Mouse (Mus musculus) erythroblast, embryonic 14.5 days (primary cell): ENCODE data around the gene Nfat5. TPM values are rescaled to one million over a fixed set of nuclear protein-coding genes. Genes with fewer than 3 reads are reported as not detected.

Experiments
- H3K27me3 ChIP-seq: 2 replicates; pipeline ENCODE4 v1.6.1; 2012; ENCODE audit warnings: inconsistent platforms; ENCODE audit not compliant: control insufficient read depth
- H3K36me3 ChIP-seq: 2 replicates; pipeline ENCODE4 v1.6.1; 2012; ENCODE audit warnings: mild to moderate bottlenecking, inconsistent platforms; ENCODE audit not compliant: control insufficient read depth
- H3K4me1 ChIP-seq: 2 replicates; pipeline ENCODE4 v1.6.1; 2012; ENCODE audit warnings: inconsistent platforms; ENCODE audit not compliant: control insufficient read depth
- H3K4me3 ChIP-seq: replicated peaks from 2 replicates; pipeline ENCODE3; 2012; ENCODE audit warnings: moderate library complexity, mild to moderate bottlenecking, inconsistent platforms
- H3K9me3 ChIP-seq: 2 replicates; pipeline ENCODE4 v1.6.1; 2012; ENCODE audit warnings: low read length, inconsistent platforms, mixed read lengths; ENCODE audit not compliant: control insufficient read depth
- GATA1 ChIP-seq: IDR thresholded peaks from 2 replicates; pipeline ENCODE4 v1.6.1; 2012; ENCODE audit warnings: low read length, inconsistent platforms, mixed read lengths
- TAL1 ChIP-seq: IDR thresholded peaks from 3 replicates; pipeline ENCODE4 v1.6.1; 2012; ENCODE audit warnings: low read length, inconsistent platforms, mixed read lengths
- polyA plus RNA-seq: library from polyadenylated mRNA; stranded (reverse); fragments of >175 nt; gene quantifications from 2 replicates; pipeline ENCODE4 v1.2.3, GENCODE M21; 2012

Nfat5 gene
- polyA plus RNA-seq, 1 experiment, result 0.04 TPM

DNA sequence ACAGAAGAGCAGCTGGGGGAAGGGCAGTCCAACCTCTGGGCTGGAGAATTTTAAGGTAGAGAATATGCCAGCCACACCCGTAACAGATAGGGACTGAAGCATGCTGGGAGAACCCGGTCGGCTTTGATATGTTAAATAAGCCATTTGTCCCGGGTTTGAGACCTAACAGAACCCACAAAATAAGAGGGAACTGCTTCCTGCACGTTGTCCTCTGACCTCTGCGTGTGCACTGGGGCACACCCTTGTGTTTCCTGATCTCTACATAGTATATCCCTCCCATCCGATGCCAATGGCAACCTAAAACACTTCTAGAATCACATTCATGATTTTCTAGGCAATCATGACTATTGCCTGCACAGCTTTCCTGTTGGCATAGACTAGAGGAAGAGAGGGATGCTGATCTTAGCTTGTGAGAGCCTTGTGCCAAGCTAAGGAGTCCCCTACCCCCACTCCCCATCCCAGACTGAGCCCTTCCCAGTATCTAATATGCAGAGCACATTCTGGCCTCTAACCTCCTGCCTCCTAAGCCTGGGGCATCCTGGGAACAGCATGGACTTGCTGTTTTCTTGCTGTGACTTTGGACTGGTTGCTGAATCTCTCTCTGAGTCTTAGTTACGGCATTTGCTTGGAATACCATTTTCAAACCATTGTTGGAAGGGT lies 31.1 kb upstream of the Nfat5 start:
- Histone ChIP-seq H3K9me3 (no peaks in the 10 kb centered on the region), H3K4me3 (no peak overlapping the region), H3K27me3 (no peaks in the 10 kb centered on the region), H3K36me3 (no peaks in the 10 kb centered on the region), H3K4me1 (peaks cover 4% of the 10 kb centered on the region)
- TF ChIP-seq GATA1 (no peak), TAL1 (no peak)

DNA sequence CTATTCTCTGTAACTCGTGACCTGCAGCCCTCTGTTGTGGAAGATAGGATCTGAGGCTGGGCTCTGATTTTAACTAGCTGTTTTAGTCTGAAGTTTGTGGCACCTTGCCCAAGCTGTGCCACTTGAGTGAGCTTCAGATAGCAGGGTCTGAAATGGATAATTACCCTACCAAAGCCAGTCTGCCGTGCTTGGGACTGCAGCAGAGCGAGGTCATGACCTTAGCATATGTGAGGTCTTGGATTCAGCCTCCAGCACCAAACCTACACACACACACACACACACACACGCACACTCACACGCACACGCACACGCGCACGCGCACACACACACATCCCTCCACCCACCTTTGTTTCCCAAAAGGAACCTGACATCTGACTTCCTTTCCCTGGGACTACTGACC lies 27.5 kb upstream of the Nfat5 start:
- no peak for TF ChIP-seq GATA1
- no peak for TF ChIP-seq TAL1
- Histone ChIP-seq H3K4me3 (no peak overlapping the region), H3K9me3 (no peaks in the 10 kb centered on the region), H3K27me3 (no peaks in the 10 kb centered on the region), H3K4me1 (peaks cover 4% of the 10 kb centered on the region), H3K36me3 (no peaks in the 10 kb centered on the region)

DNA sequence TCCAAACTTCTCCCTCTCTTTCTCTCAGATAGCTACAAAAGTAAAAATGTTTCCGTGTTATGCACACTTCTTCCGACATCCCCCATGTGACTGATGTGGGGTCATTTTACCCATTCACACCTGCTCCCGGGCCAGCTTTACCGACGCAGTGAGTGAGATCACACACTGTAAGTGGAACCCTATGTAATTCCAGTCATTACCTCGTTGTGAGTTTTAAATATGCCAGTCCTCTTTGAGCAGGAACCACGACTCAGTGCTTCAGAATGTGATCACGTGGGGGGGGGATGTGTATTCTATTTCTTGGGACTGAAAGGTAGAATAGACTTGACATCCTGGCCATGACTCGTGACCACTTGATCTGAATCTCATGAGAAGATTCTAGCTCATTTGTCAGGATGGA lies 24.8 kb upstream of the Nfat5 start:
- no peaks in the 10 kb centered on the region for H3K9me3 ChIP-seq
- no peak overlapping the region for H3K4me3 ChIP-seq
- H3K4me1 ChIP-seq, result no peaks in the 10 kb centered on the region
- TF ChIP-seq GATA1, result no peak
- no peak for TF ChIP-seq TAL1
- H3K36me3 ChIP-seq, result no peaks in the 10 kb centered on the region
- no peaks in the 10 kb centered on the region for H3K27me3 ChIP-seq

DNA sequence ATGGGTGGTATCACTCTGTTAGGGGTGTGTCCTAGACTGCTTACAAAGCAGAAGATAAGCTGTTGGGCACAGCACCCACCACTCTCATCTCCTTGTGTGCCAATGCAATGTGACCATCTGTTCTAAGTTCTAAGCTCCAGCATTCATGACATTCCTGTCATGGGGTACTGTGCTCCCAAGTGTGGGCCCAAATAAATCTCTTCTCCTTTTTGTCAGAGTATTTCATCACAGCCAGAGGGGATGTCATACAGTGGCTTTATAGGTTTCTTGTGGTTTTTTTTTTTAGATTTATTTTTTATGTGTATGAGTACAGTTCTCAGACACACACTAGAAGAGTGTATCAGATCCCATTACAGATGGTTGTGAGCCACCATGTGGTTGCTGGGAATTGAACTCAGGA lies 24.1 kb upstream of the Nfat5 start:
- Histone ChIP-seq H3K9me3 (no peaks in the 10 kb centered on the region), H3K4me3 (no peak overlapping the region), H3K27me3 (no peaks in the 10 kb centered on the region), H3K4me1 (no peaks in the 10 kb centered on the region), H3K36me3 (no peaks in the 10 kb centered on the region)
- no peak for TF ChIP-seq TAL1
- TF ChIP-seq GATA1, result no peak

DNA sequence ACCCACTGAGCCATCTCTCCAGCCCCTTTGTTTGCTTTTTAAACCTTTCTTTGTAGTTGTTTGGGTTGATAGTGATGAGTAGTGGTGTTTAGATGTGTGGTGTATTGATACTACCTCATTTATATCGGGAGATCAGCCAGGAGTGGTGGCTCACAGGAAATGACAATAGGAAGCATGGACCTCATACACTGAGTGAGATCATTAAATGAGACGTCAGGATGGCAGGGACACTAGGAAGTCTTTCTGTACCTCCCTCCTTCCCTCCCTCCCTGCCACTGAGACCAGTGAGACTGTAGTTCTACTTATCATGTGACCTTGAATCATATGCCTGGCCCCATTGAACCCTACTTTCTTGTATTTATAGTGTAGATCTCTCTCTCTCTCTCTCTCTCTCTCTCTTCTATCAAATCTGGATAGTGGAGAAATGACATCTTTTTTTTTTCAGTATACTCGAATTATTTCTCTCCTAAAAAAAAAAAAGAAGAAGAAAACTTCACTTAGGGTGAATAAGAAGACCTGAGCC lies 23.6 kb upstream of the Nfat5 start:
- TF ChIP-seq TAL1 (no peak), GATA1 (no peak)
- Histone ChIP-seq H3K4me3 (no peak overlapping the region), H3K9me3 (no peaks in the 10 kb centered on the region), H3K36me3 (no peaks in the 10 kb centered on the region), H3K27me3 (no peaks in the 10 kb centered on the region), H3K4me1 (no peaks in the 10 kb centered on the region)

DNA sequence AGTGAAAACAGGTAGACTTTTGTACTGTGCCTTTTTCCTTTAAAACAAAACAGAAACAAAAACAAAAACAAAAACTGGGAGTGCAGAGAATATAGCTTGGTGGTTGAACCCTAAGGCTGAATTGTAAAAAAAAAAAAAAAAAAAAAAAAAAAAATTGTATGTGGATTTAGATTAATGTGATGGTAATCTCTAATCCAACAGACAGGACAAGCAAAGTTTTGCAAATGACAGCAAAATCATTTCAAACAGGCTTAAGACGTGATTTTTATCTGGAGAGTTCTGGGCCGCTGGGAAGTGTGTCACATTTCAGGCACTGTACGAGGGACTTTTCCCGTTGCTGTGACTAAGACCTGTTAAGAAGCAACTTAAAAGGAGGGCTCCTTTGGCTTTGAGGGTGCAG lies 23.0 kb upstream of the Nfat5 start:
- no peaks in the 10 kb centered on the region for H3K36me3 ChIP-seq

DNA sequence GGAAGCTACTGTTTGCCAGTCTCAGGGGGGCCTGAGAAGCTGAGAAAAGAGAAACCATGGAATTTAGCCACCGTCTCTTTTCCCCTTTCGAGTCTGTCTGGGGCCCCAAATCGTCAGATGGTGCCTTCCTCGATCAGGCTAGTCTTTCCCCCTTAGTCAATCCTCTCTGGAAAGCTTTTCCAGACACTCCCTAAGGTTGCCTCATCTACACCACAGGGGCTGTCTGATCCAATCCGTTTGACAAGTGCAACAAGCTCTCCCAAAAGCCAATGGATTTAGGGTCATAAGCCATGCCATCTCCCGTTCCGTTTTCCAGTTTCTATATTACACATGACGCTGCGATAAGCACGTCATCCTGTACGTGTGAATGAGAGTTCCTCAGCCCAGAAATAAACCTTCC lies 22.5 kb upstream of the Nfat5 start:
- Histone ChIP-seq H3K4me1 (no peaks in the 10 kb centered on the region), H3K27me3 (no peaks in the 10 kb centered on the region)
- no peak for TF ChIP-seq GATA1
- no peak for TF ChIP-seq TAL1

More for the DNA sequence above, 23.0 kb upstream of the Nfat5 start:
- Histone ChIP-seq H3K27me3 (no peaks in the 10 kb centered on the region), H3K4me1 (no peaks in the 10 kb centered on the region), H3K9me3 (no peaks in the 10 kb centered on the region), H3K4me3 (no peak overlapping the region)
- no peak for TF ChIP-seq TAL1
- TF ChIP-seq GATA1, result no peak

DNA sequence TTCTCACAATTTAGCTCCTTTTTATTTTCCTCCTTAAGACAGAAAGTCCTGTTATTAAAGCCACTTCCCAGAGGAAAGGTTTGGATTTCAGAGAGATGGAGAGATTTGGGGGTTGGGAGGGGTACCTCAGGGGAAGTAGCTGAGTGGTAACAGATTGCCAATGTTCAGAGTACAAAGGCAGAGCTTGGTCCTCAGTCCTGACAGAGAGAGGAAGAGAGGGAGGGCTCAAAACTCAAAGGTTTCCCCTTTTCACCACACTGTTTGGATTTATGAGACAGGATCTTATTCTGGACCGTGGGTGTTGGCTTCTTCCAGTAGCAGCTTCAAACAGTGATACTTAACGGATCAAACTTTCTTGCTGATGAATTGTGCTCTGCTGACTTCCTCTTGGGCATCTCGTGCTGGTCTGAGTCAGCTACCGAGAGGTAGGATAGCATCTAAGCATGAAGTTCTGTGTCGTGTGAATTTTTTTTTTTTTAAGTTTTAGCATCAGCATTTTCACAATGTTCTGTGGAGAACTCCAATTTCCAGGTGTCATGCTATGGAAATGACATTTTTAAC lies 15.9 kb upstream of the Nfat5 start:
- TF ChIP-seq GATA1 (no peak), TAL1 (no peak)
- Histone ChIP-seq H3K4me3 (no peak overlapping the region), H3K36me3 (no peaks in the 10 kb centered on the region)

More for the DNA sequence above, 22.5 kb upstream of the Nfat5 start:
- Histone ChIP-seq H3K4me3 (no peak overlapping the region), H3K9me3 (no peaks in the 10 kb centered on the region), H3K36me3 (no peaks in the 10 kb centered on the region)

DNA sequence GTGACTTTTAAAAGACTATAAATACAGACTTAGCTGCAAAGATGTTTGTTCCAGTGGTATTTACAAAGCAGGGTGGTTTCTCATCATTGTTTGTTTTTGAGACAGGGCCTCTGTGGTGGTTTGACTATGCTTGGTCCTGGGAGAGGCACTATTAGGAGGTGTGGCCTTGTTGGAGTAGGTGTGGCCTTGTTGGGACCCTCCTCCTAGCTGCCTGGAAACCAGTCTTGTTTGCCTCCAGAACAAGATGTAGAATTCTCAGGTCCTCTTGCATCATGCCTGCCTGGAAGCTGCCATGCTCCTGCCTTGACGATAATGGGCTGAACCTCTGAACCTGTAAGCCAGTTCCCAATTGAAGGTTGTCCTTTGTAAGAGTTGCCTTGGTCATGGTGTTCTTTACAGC lies 14.7 kb upstream of the Nfat5 start:
- H3K9me3 ChIP-seq, result no peaks in the 10 kb centered on the region
- H3K4me3 ChIP-seq, result no peak overlapping the region
- TF ChIP-seq GATA1 (no peak), TAL1 (no peak)
- H3K27me3 ChIP-seq, result no peaks in the 10 kb centered on the region
- no peaks in the 10 kb centered on the region for H3K36me3 ChIP-seq
- H3K4me1 ChIP-seq, result no peaks in the 10 kb centered on the region

More for the DNA sequence above, 15.9 kb upstream of the Nfat5 start:
- Histone ChIP-seq H3K9me3 (no peaks in the 10 kb centered on the region), H3K4me1 (no peaks in the 10 kb centered on the region), H3K27me3 (no peaks in the 10 kb centered on the region)
